35 mouse cellular contexts compared by ENCODE assay signal in the genomic region with DNA sequence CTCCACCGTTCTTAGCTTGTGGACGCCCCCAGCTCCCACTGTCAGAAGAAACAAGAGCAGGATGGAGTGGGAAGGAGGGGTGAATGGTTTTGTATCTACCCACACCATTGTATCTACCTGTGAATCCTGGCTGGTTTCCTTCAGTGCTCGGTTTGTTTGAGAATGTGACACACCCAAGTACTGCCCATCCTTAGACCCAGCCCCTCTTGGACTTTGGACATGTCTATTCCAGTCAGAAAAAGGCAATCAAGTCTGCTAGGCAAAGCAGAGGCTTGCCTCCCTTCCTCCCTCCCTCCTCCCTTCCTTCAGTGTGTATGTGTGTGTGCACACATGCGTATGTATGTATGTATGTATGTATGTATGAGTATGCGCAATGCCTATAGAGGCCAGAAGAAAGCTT. TPM values are rescaled to one million over a fixed set of nuclear protein-coding genes. Genes with fewer than 3 reads are reported as not detected.
A peak's percentile ranks its signal among the peaks of the same experiment; 100 is the strongest.
DNase-seq lines count a peak whose midpoint lies in the region; ATAC-seq and TF ChIP-seq lines count a peak whose summit lies in the region.
"Had no signal": no experiment of that assay in that cellular context is flagged by ENCODE, and none has a peak within 500 bp of the region (broad histone marks: within the 10 kb centered on the region; RNA-seq: fewer than 3 reads in every experiment).

No protein-coding gene starts in this region.

- H3K27me3 ChIP-seq in liver, adult 2 months (ENCODE audit: control insufficient read depth, insufficient read depth, low read length), result no peaks in the 10 kb centered on the region
- no peaks in the 10 kb centered on the region for H3K27me3 ChIP-seq in liver, embryonic 12.5 days (replicated peaks)
- H3K27me3 ChIP-seq in intestine, postnatal 0 days (replicated peaks; ENCODE audit: control insufficient read depth, insufficient read depth, low read length), result no peaks in the 10 kb centered on the region
- H3K27me3 ChIP-seq in heart, embryonic 11.5 days (ENCODE audit: control insufficient read depth, insufficient read depth, low read length), result no peaks in the 10 kb centered on the region
- no peaks in the 10 kb centered on the region for H3K27me3 ChIP-seq in hindbrain, embryonic 12.5 days
- H3K27me3 ChIP-seq: forebrain, embryonic 13.5 days; heart, embryonic 13.5 days; hindbrain, embryonic 15.5 days; kidney, embryonic 15.5 days; neural tube, embryonic 15.5 days; stomach, embryonic 15.5 days had no signal

- peaks cover 6% of the 10 kb centered on the region; the same call in 1 of the 2 replicates for H3K36me3 ChIP-seq in liver, adult 2 months (ENCODE audit: control insufficient read depth, insufficient read depth, low read length)
- no peaks in the 10 kb centered on the region for H3K36me3 ChIP-seq in liver, embryonic 12.5 days
- H3K36me3 ChIP-seq in intestine, postnatal 0 days (ENCODE audit: control insufficient read depth, insufficient read depth), result peaks cover 26% of the 10 kb centered on the region
- no peaks in the 10 kb centered on the region for H3K36me3 ChIP-seq in heart, embryonic 11.5 days (ENCODE audit: control insufficient read depth, insufficient read depth, low read length)
- H3K36me3 ChIP-seq in hindbrain, embryonic 12.5 days, result no peaks in the 10 kb centered on the region
- H3K36me3 ChIP-seq: heart, embryonic 13.5 days; hindbrain, embryonic 15.5 days; kidney, embryonic 15.5 days; neural tube, embryonic 15.5 days; stomach, embryonic 15.5 days had no signal

- no peak overlapping the region for H3K4me3 ChIP-seq in liver, adult 2 months (ENCODE audit: insufficient read depth, low read depth, low read length)
- H3K4me3 ChIP-seq in liver, embryonic 12.5 days, result no peak overlapping the region
- no peak overlapping the region for H3K4me3 ChIP-seq in intestine, postnatal 0 days (ENCODE audit: low read depth, low read length)
- H3K4me3 ChIP-seq in heart, embryonic 11.5 days (ENCODE audit: low read depth, low read length), result no peak overlapping the region
- H3K4me3 ChIP-seq in hindbrain, embryonic 12.5 days, result no peak overlapping the region
- H3K4me3 ChIP-seq: forebrain, embryonic 13.5 days; heart, adult 2 months; heart, embryonic 13.5 days; hindbrain, embryonic 15.5 days; kidney, embryonic 15.5 days; neural tube, embryonic 15.5 days; stomach, embryonic 15.5 days had no signal

- TF ChIP-seq POLR2A in liver, adult 2 months (IDR thresholded peaks at IDR 0.05; ENCODE audit: extremely low read depth, insufficient read depth, low read length), result no peak

- WGBS in liver, adult 2 months, result 77% methylated on average over 5 of the region's 5 CpGs
- 80% methylated on average over 5 of the region's 5 CpGs for WGBS in liver, embryonic 12.5 days (ENCODE audit: insufficient replicate concordance)
- WGBS in intestine, postnatal 0 days, result 55% methylated on average over 5 of the region's 5 CpGs
- WGBS in heart, embryonic 11.5 days (ENCODE audit: insufficient replicate concordance), result 89% methylated on average over 5 of the region's 5 CpGs
- WGBS in hindbrain, embryonic 12.5 days, result 92% methylated on average over 5 of the region's 5 CpGs

- no peak overlapping the region for H3K27ac ChIP-seq in liver, adult 2 months (replicated peaks; ENCODE audit: insufficient read depth, low read depth, low read length)
- H3K27ac ChIP-seq in liver, embryonic 12.5 days, result no peak overlapping the region
- no peak overlapping the region; the same call in 1 of the 2 replicates for H3K27ac ChIP-seq in intestine, postnatal 0 days (ENCODE audit: low read depth, low read length)
- no peak overlapping the region for H3K27ac ChIP-seq in heart, embryonic 11.5 days (ENCODE audit: low read depth, low read length)
- H3K27ac ChIP-seq in hindbrain, embryonic 12.5 days, result no peak overlapping the region
- H3K27ac ChIP-seq: forebrain, embryonic 13.5 days; heart, adult 2 months; heart, embryonic 13.5 days; hindbrain, embryonic 15.5 days; kidney, embryonic 15.5 days; liver, embryonic 14.5 days; neural tube, embryonic 15.5 days; stomach, embryonic 15.5 days had no signal

- H3K9ac ChIP-seq in liver, adult 2 months (ENCODE audit: low read depth, low read length), result no peak overlapping the region
- no peak overlapping the region for H3K9ac ChIP-seq in liver, embryonic 12.5 days
- H3K9ac ChIP-seq in intestine, postnatal 0 days (ENCODE audit: low read depth, low read length), result no peak overlapping the region
- no peak overlapping the region for H3K9ac ChIP-seq in heart, embryonic 11.5 days (ENCODE audit: low read depth, low read length)
- no peak overlapping the region for H3K9ac ChIP-seq in hindbrain, embryonic 12.5 days
- H3K9ac ChIP-seq: forebrain, embryonic 13.5 days; heart, embryonic 13.5 days; hindbrain, embryonic 15.5 days; kidney, embryonic 15.5 days; liver, embryonic 14.5 days; neural tube, embryonic 15.5 days; stomach, embryonic 15.5 days had no signal

- no peak overlapping the region for H3K4me2 ChIP-seq in liver, embryonic 12.5 days
- peak overlapping the region; percentile 47 for H3K4me2 ChIP-seq in intestine, postnatal 0 days (replicated peaks; ENCODE audit: low read depth)
- no peak overlapping the region for H3K4me2 ChIP-seq in heart, embryonic 11.5 days
- no peak overlapping the region for H3K4me2 ChIP-seq in hindbrain, embryonic 12.5 days (replicated peaks)
- H3K4me2 ChIP-seq: forebrain, embryonic 13.5 days; heart, embryonic 13.5 days; hindbrain, embryonic 15.5 days; kidney, embryonic 15.5 days; neural tube, embryonic 15.5 days; stomach, embryonic 15.5 days had no signal

- no peak for ATAC-seq in liver, embryonic 12.5 days
- peak; percentile 74 for ATAC-seq in intestine, postnatal 0 days
- ATAC-seq in heart, embryonic 11.5 days (replicated peaks; ENCODE audit: insufficient number of reproducible peaks, low FRiP score, low TSS enrichment), result no peak
- no peak for ATAC-seq in hindbrain, embryonic 12.5 days (ENCODE audit: low FRiP score)
- ATAC-seq: forebrain, embryonic 13.5 days had no signal

- peak; percentile 55 for DNase-seq in liver, adult 2 months (ENCODE audit: extremely low read depth, low read depth, low spot score)
- peak; percentile 79 for DNase-seq in R1 (ENCODE audit: low read depth, low spot score)
- no peak for DNase-seq in lung, postnatal 10 days
- DNase-seq: adrenal gland, postnatal 25 days; cerebellum, adult 8-10 months; cerebellum, postnatal 36 days; gastrocnemius, postnatal 25 days; heart, adult 2 months; heart, postnatal 10 days; kidney, adult 11 months; kidney, postnatal 36 days; layer of hippocampus, postnatal 36 days; left cerebral cortex, postnatal 4 days; lung, adult 2 months; lung, postnatal 14 days; midbrain, embryonic 14.5 days; retina, postnatal 1 day; right cerebral cortex, postnatal 14 days; thymus, adult 18-20 months; thymus, postnatal 25 days had no signal

- H3K4me1 ChIP-seq in liver, adult 2 months (ENCODE audit: control insufficient read depth, insufficient read depth, low read length), result peaks cover 14% of the 10 kb centered on the region
- H3K4me1 ChIP-seq in liver, embryonic 12.5 days, result peaks cover 22% of the 10 kb centered on the region
- H3K4me1 ChIP-seq in intestine, postnatal 0 days (replicated peaks; ENCODE audit: control insufficient read depth, insufficient read depth, low read length), result peaks cover 6% of the 10 kb centered on the region; the same call in 1 of the 2 replicates
- H3K4me1 ChIP-seq in heart, embryonic 11.5 days (ENCODE audit: control insufficient read depth, insufficient read depth, low read length), result peaks cover 6% of the 10 kb centered on the region; the same call in 1 of the 2 replicates
- peaks cover 4% of the 10 kb centered on the region for H3K4me1 ChIP-seq in hindbrain, embryonic 12.5 days
- H3K4me1 ChIP-seq: hindbrain, embryonic 15.5 days; neural tube, embryonic 15.5 days had no signal

- no peak for TF ChIP-seq CTCF in liver, adult 2 months (IDR thresholded peaks at IDR 0.05; ENCODE audit: low read depth, low read length)
- TF ChIP-seq CTCF in intestine, postnatal 0 days (IDR thresholded peaks at IDR 0.05; ENCODE audit: low read depth), result no peak

- no peaks in the 10 kb centered on the region for H3K79me2 ChIP-seq in liver, adult 2 months (ENCODE audit: control insufficient read depth, insufficient read depth, low read length)

- no peaks in the 10 kb centered on the region for H3K9me3 ChIP-seq in liver, embryonic 12.5 days (replicated peaks)
- H3K9me3 ChIP-seq in intestine, postnatal 0 days (ENCODE audit: control insufficient read depth), result no peaks in the 10 kb centered on the region
- no peaks in the 10 kb centered on the region for H3K9me3 ChIP-seq in heart, embryonic 11.5 days (replicated peaks; ENCODE audit: control insufficient read depth, low read length)
- no peaks in the 10 kb centered on the region for H3K9me3 ChIP-seq in hindbrain, embryonic 12.5 days (replicated peaks)
- H3K9me3 ChIP-seq: forebrain, embryonic 13.5 days; G1E; heart, embryonic 13.5 days; hindbrain, embryonic 15.5 days; kidney, embryonic 15.5 days; neural tube, embryonic 15.5 days; stomach, embryonic 15.5 days had no signal

RNA-seq across cellular contexts. Expression of a gene that starts 10.8 kb away (rescaled TPM):
- total RNA-seq in liver, adult 2 months (2014; rRNA removed), result 23.4 and 28.5 TPM in 2 replicates
- 26.3 and 39.4 TPM in 2 replicates for polyA plus RNA-seq in liver, adult 2 months (2012; rRNA removed)
- polyA plus RNA-seq in liver, embryonic 12.5 days (2016; fragmentation: Nextera tagmentation; extraction: Ambion mirVana), result 8.3 and 8.9 TPM in 2 replicates
- polyA plus RNA-seq in intestine, postnatal 0 days (2015; fragmentation: Nextera tagmentation; extraction: Ambion mirVana), result 79.8 and 81.0 TPM in 2 replicates
- 8.2 and 8.5 TPM in 2 replicates for polyA plus RNA-seq in heart, embryonic 11.5 days (2014; fragmentation: Nextera tagmentation; extraction: Ambion mirVana)
- polyA plus RNA-seq in hindbrain, embryonic 12.5 days (2016; fragmentation: Nextera tagmentation; extraction: Ambion mirVana), result 6.8 and 7.2 TPM in 2 replicates

RNA-seq across cellular contexts. Expression of a gene that starts 12.7 kb away (rescaled TPM):
- 0.74 TPM in 1 of 2 replicates, not detected in the other for total RNA-seq in liver, adult 2 months (2014; rRNA removed)
- 0.49 TPM in 1 of 2 replicates, not detected in the other for polyA plus RNA-seq in liver, adult 2 months (2012; rRNA removed)
- polyA plus RNA-seq in liver, embryonic 12.5 days (2016; fragmentation: Nextera tagmentation; extraction: Ambion mirVana), result 0.57 TPM in 1 of 2 replicates, not detected in the other
- polyA plus RNA-seq in intestine, postnatal 0 days (2015; fragmentation: Nextera tagmentation; extraction: Ambion mirVana), result 0.68 TPM in 1 of 2 replicates, not detected in the other
- polyA plus RNA-seq in heart, embryonic 11.5 days (2014; fragmentation: Nextera tagmentation; extraction: Ambion mirVana), result not detected in 2 replicates
- polyA plus RNA-seq in hindbrain, embryonic 12.5 days (2016; fragmentation: Nextera tagmentation; extraction: Ambion mirVana), result 0.72 and 1.3 TPM in 2 replicates
- total RNA-seq: G1E; gastrocnemius, postnatal 25 days; heart, adult 2 months; heart, postnatal 10 days; hematopoietic stem cell, adult 5-6 weeks; layer of hippocampus, adult 8-10 months had no signal
- polyA plus RNA-seq: heart, adult 2 months; hindbrain, embryonic 15.5 days; kidney, embryonic 15.5 days; midbrain, embryonic 14.5 days; stomach, embryonic 15.5 days had no signal

RNA-seq across cellular contexts. Expression of a gene that starts 13.5 kb away (rescaled TPM):
- total RNA-seq in liver, adult 2 months (2014; rRNA removed), result 4.9 and 6.7 TPM in 2 replicates
- 2.6 and 4.2 TPM in 2 replicates for polyA plus RNA-seq in liver, adult 2 months (2012; rRNA removed)
- polyA plus RNA-seq in liver, embryonic 12.5 days (2016; fragmentation: Nextera tagmentation; extraction: Ambion mirVana), result 60.5 and 65.1 TPM in 2 replicates
- 26.4 and 37.5 TPM in 2 replicates for polyA plus RNA-seq in intestine, postnatal 0 days (2015; fragmentation: Nextera tagmentation; extraction: Ambion mirVana)
- polyA plus RNA-seq in heart, embryonic 11.5 days (2014; fragmentation: Nextera tagmentation; extraction: Ambion mirVana), result 50.9 and 53.2 TPM in 2 replicates
- polyA plus RNA-seq in hindbrain, embryonic 12.5 days (2016; fragmentation: Nextera tagmentation; extraction: Ambion mirVana), result 46.6 and 51.6 TPM in 2 replicates

RNA-seq across cellular contexts. Expression of a gene that starts 17.3 kb away (rescaled TPM):
- 9.5 and 10.7 TPM in 2 replicates for total RNA-seq in liver, adult 2 months (2014; rRNA removed)
- polyA plus RNA-seq in liver, adult 2 months (2012; rRNA removed), result 11.2 and 12.7 TPM in 2 replicates
- 4.1 and 8.9 TPM in 2 replicates for polyA plus RNA-seq in liver, embryonic 12.5 days (2016; fragmentation: Nextera tagmentation; extraction: Ambion mirVana)
- polyA plus RNA-seq in intestine, postnatal 0 days (2015; fragmentation: Nextera tagmentation; extraction: Ambion mirVana), result 15.7 and 27.1 TPM in 2 replicates
- polyA plus RNA-seq in heart, embryonic 11.5 days (2014; fragmentation: Nextera tagmentation; extraction: Ambion mirVana), result 36.6 and 40.9 TPM in 2 replicates
- 63.8 and 69.6 TPM in 2 replicates for polyA plus RNA-seq in hindbrain, embryonic 12.5 days (2016; fragmentation: Nextera tagmentation; extraction: Ambion mirVana)

RNA-seq across cellular contexts. Expression of a gene that starts 17.4 kb away (rescaled TPM):
- total RNA-seq in liver, adult 2 months (2014; rRNA removed), result not detected in 2 replicates
- 0.75 TPM in 1 of 2 replicates, not detected in the other for polyA plus RNA-seq in liver, adult 2 months (2012; rRNA removed)
- 0.88 and 2.1 TPM in 2 replicates for polyA plus RNA-seq in liver, embryonic 12.5 days (2016; fragmentation: Nextera tagmentation; extraction: Ambion mirVana)
- polyA plus RNA-seq in intestine, postnatal 0 days (2015; fragmentation: Nextera tagmentation; extraction: Ambion mirVana), result 2.5 and 2.7 TPM in 2 replicates
- polyA plus RNA-seq in heart, embryonic 11.5 days (2014; fragmentation: Nextera tagmentation; extraction: Ambion mirVana), result 4.5 and 5.0 TPM in 2 replicates
- 7.1 and 9.6 TPM in 2 replicates for polyA plus RNA-seq in hindbrain, embryonic 12.5 days (2016; fragmentation: Nextera tagmentation; extraction: Ambion mirVana)
- total RNA-seq: monocyte, adult 5-6 weeks had no signal
